Mouse (Mus musculus): Measurements from ENCODE around the gene Zfp446. TPM values are rescaled to one million over a fixed set of nuclear protein-coding genes. Genes with fewer than 3 reads are reported as not detected.

Gene Zfp446
- polyA plus RNA-seq, 1 experiment from 2014 or later = 7.8 TPM

DNA sequence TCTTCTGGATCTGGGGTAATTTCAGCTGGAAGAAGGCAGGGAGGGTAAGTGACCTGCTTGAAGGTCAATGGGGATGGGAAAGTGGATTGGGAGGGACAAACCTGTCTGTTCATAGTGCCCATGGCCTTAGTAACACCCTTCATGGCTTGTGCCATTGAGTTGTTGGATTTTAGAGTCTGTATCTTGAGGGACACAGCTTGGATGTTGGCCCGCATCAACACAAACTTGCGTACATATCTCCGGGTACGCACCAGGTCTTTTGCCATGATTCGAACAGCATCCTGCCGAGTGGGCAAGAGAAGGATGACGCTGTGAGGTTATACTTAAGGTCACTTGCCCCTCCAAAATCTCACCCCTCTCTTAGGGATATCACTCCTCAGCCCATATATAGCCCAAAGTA, 54.9 kb downstream of the Zfp446 start:
- H3K4me2 ChIP-seq = no peak overlapping the region
- H3K4me1 ChIP-seq = peaks cover 36% of the 10 kb centered on the region
- no peaks in the 10 kb centered on the region for H3K27me3 ChIP-seq
- H3K36me3 ChIP-seq = peaks cover 78% of the 10 kb centered on the region
- WGBS = 90% methylated on average over 7 of the region's 7 CpGs
- no peak overlapping the region for H3K4me3 ChIP-seq
- H3K9ac ChIP-seq = no peak overlapping the region
- H3K9me3 ChIP-seq = no peaks in the 10 kb centered on the region
- H3K27ac ChIP-seq = no peak overlapping the region
- ATAC-seq (ENCODE audit: insufficient number of reproducible peaks, low FRiP score, low TSS enrichment, low read depth) = no peak

DNA sequence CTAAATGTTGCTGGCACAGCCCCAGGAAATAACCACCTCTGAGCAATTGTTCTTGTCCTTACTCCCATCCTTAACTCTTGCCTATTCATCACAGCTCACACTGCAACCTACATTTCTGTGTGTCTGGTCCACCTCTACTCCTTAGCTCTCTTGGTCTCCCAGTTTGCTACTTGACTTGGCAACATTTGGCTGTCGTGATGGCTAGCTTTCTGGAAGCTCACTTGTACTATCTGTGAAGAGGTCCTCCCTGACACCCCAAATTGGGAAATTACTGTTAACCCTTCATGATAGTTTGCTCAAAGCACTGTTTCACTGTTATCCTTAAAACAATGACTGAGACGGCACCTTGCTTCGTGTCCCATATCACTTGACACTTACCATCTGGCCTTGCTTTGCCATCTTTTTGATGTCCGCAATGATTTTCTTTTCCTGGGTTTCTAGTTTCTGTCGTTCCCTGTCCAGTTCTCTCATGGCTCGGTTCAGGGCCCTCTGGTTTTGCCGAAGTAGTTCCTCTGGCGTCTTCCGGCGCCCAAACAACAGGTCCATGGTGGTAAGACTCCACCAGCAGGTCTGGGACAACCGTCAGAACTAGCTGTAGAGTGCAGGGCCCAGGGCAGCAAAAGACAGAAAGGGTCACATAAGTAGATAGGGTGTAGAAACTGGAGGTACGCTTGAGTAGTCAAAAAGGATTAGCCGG, 56.0 kb downstream of the Zfp446 start:
- Histone ChIP-seq H3K4me2 (peak overlapping the region; percentile 75), H3K27me3 (no peaks in the 10 kb centered on the region), H3K9ac (peak overlapping the region; percentile 69), H3K27ac (peak overlapping the region; percentile 93), H3K9me3 (no peaks in the 10 kb centered on the region), H3K4me3 (peak overlapping the region; percentile 56), H3K36me3 (peaks cover 67% of the 10 kb centered on the region), H3K4me1 (peaks cover 38% of the 10 kb centered on the region)
- ATAC-seq (ENCODE audit: insufficient number of reproducible peaks, low FRiP score, low TSS enrichment, low read depth) = no peak
- 46% methylated on average over 13 of the region's 13 CpGs for WGBS

DNA sequence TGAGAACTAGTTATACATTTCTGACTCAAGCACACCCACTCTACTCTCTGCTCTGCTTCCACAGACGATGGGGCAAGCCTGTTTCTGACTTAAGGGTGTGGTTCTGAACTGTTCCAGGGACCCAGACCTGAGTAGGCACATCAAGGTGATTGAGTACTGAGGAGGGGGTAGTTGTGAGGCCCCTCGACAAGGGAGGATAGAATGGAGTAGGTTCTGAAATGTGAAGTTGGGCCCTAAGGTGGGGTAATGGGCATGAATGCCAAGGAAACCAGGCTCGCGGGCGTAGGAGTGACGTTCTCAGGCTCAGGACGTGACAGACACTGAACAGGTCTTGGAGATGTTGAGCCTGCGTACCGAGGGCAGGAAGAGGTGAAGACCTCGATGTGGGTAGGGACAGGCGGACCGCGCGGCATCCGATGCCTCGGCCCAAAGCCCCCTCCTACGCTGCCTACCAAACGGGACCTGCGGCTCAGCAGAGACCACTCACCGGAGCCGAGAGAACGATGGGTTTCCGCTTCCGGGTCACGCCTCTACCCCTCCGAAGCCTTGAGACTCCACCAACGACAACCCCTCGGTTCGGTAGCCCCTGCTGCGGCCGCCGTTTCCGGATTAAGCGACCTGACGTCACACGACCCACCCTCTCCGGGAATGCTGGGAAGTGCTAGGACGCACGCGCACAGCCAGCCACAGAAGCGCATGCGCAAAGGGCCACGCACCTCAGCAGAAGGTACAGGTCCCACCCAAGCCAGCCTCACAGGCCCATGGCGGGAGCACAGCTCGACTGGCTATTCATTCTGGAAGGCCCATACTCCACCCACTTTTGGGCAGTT, 56.7 kb downstream of the Zfp446 start, which contains the start of gene Chmp2a:
Chmp2a (minus strand) TSS at position 660 of the 830 bp plus-strand sequence.
- peaks cover 43% of the 10 kb centered on the region for H3K4me1 ChIP-seq
- peak within 1 kb of the TSS; percentile 93 for H3K27ac ChIP-seq
- no peaks in the 10 kb centered on the region for H3K9me3 ChIP-seq
- peak within 1 kb of the TSS; percentile 69 for H3K9ac ChIP-seq
- no peaks in the 10 kb centered on the region for H3K27me3 ChIP-seq
- WGBS = under 1% methylated on average over 45 of the region's 45 CpGs
- H3K4me2 ChIP-seq = peak within 1 kb of the TSS; percentile 75
- peaks cover 59% of the 10 kb centered on the region for H3K36me3 ChIP-seq
- H3K4me3 ChIP-seq = peak within 1 kb of the TSS; percentile 56
- ATAC-seq (ENCODE audit: insufficient number of reproducible peaks, low FRiP score, low TSS enrichment, low read depth) = peak; percentile 76

Other genes starting within 250 kb of the Zfp446 start
- gene Vmn2r56, start 242.8 kb upstream of the Zfp446 start, polyA plus RNA-seq (2015; fragmentation: Nextera tagmentation; extraction: Ambion mirVana) = not detected in 2 replicates
- gene Zscan18, start 174.2 kb upstream of the Zfp446 start, polyA plus RNA-seq (2015; fragmentation: Nextera tagmentation; extraction: Ambion mirVana) = 9.0 and 10.0 TPM in 2 replicates
- 11.5 and 14.6 TPM in 2 replicates for gene Zfp329, start 159.0 kb upstream of the Zfp446 start, polyA plus RNA-seq (2015; fragmentation: Nextera tagmentation; extraction: Ambion mirVana)
- 40.7 and 41.2 TPM in 2 replicates for gene Zfp110, start 143.1 kb upstream of the Zfp446 start, polyA plus RNA-seq (2015; fragmentation: Nextera tagmentation; extraction: Ambion mirVana)
- gene Zfp128, start 96.7 kb upstream of the Zfp446 start, polyA plus RNA-seq (2015; fragmentation: Nextera tagmentation; extraction: Ambion mirVana) = 4.5 and 4.9 TPM in 2 replicates
- gene Zscan22, start 80.0 kb upstream of the Zfp446 start, polyA plus RNA-seq (2015; fragmentation: Nextera tagmentation; extraction: Ambion mirVana) = 17.3 and 17.7 TPM in 2 replicates
- 887 and 1,056 TPM in 2 replicates for gene Rps5, start 55.6 kb upstream of the Zfp446 start, polyA plus RNA-seq (2015; fragmentation: Nextera tagmentation; extraction: Ambion mirVana)
- 1.9 and 3.0 TPM in 2 replicates for gene Rnf225, start 50.4 kb upstream of the Zfp446 start, polyA plus RNA-seq (2015; fragmentation: Nextera tagmentation; extraction: Ambion mirVana)
- 13.3 and 13.5 TPM in 2 replicates for gene Zfp324, start 12.0 kb upstream of the Zfp446 start, polyA plus RNA-seq (2015; fragmentation: Nextera tagmentation; extraction: Ambion mirVana)
- 0.07 and 0.20 TPM in 2 replicates for gene Slc27a5, start 20.3 kb downstream of the Zfp446 start, polyA plus RNA-seq (2015; fragmentation: Nextera tagmentation; extraction: Ambion mirVana)
- 189 and 243 TPM in 2 replicates for gene Trim28, start 21.3 kb downstream of the Zfp446 start, polyA plus RNA-seq (2015; fragmentation: Nextera tagmentation; extraction: Ambion mirVana)
- gene Zbtb45, start 32.2 kb downstream of the Zfp446 start, polyA plus RNA-seq (2015; fragmentation: Nextera tagmentation; extraction: Ambion mirVana) = 23.7 and 25.2 TPM in 2 replicates
- gene Chmp2a, start 57.0 kb downstream of the Zfp446 start, polyA plus RNA-seq (2015; fragmentation: Nextera tagmentation; extraction: Ambion mirVana) = 179 and 185 TPM in 2 replicates
- 102 and 104 TPM in 2 replicates for gene Ube2m, start 60.4 kb downstream of the Zfp446 start, polyA plus RNA-seq (2015; fragmentation: Nextera tagmentation; extraction: Ambion mirVana)
- gene Mzf1, start 76.9 kb downstream of the Zfp446 start, polyA plus RNA-seq (2015; fragmentation: Nextera tagmentation; extraction: Ambion mirVana) = 2.5 and 3.7 TPM in 2 replicates
- 0.04 TPM in 1 of 2 replicates, not detected in the other for gene Vmn1r85, start 117.3 kb downstream of the Zfp446 start, polyA plus RNA-seq (2015; fragmentation: Nextera tagmentation; extraction: Ambion mirVana)
- gene Vmn1r86, start 142.1 kb downstream of the Zfp446 start, polyA plus RNA-seq (2015; fragmentation: Nextera tagmentation; extraction: Ambion mirVana) = not detected in 2 replicates
- not detected in 2 replicates for gene Vmn1r87, start 162.3 kb downstream of the Zfp446 start, polyA plus RNA-seq (2015; fragmentation: Nextera tagmentation; extraction: Ambion mirVana)
- gene Vmn1r88, start 181.7 kb downstream of the Zfp446 start, polyA plus RNA-seq (2015; fragmentation: Nextera tagmentation; extraction: Ambion mirVana) = not detected in 2 replicates
- not detected in 2 replicates for gene Vmn1r89, start 235.2 kb downstream of the Zfp446 start, polyA plus RNA-seq (2015; fragmentation: Nextera tagmentation; extraction: Ambion mirVana)

Data from limb, embryonic 15.5 days (tissue).